Mouse (Mus musculus): Measurements from ENCODE around the gene Ulk3.

DNA sequence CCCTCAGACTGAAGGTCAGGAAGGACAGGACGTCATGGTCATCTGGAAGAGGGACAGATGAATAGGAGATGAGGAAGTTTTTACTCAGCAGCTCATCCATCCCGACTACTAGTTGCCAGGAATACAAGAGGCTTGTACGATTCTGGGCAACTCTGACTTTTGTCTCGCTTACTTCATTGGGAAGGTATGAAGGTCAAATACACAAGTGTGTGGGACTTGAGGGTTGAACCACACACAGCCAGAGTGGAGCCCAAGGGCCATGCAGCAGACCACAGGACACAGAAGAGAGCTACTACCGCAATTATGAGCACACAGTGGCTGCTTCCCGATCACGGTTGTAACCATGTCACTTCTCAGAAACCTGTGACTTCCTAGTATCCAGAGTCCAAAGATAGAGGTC, 23.3 kb downstream of the Ulk3 start:
- TF ChIP-seq USF1 (IDR thresholded peaks at IDR 0.05; ENCODE audit: low read depth, low read length) (no peak), POLR2A (IDR thresholded peaks at IDR 0.05; ENCODE audit: control insufficient read depth in 1 of 2, insufficient read depth in 1 of 2, low read depth in 1 of 2, low read length in 2 of 2, poor library complexity in 1 of 2) (no peak), GATA1 (IDR thresholded peaks at IDR 0.05; ENCODE audit: low read depth, low read length) (no peak), MEF2A (IDR thresholded peaks at IDR 0.05; ENCODE audit: extremely low read depth, insufficient replicate concordance, low read depth, low read length, poor library complexity, severe bottlenecking) (no peak), SMC3 (IDR thresholded peaks at IDR 0.05; ENCODE audit: low read depth, low read length) (no peak), ZKSCAN1 (IDR thresholded peaks at IDR 0.05; ENCODE audit: low read depth, low read length) (no peak), KAT2A (conservative IDR thresholded peaks at IDR 0.05; ENCODE audit: low read depth, low read length) (no peak), CTCF (IDR thresholded peaks at IDR 0.05 in 2 of 3, conservative IDR thresholded peaks at IDR 0.05 in 1 of 3; ENCODE audit: control insufficient read depth in 1 of 3, insufficient read depth in 1 of 3, low read depth in 2 of 3, low read length in 3 of 3, poor library complexity in 1 of 3, severe bottlenecking in 1 of 3) (no peak), EP300 (IDR thresholded peaks at IDR 0.05; ENCODE audit: low read depth in 1 of 2, low read length in 2 of 2) (no peak), POLR2AphosphoS5 (IDR thresholded peaks at IDR 0.05; ENCODE audit: borderline replicate concordance, low read depth, low read length) (no peak), ZC3H11A (IDR thresholded peaks at IDR 0.05; ENCODE audit: low read depth, low read length) (no peak)
